Mouse (Mus musculus): ENCODE measurements around the gene Lrba.

Lrba gene

GRCm38 (mm10) chr3:86754595-86755557 is 530.4 kb downstream of the Lrba start:
- no peak for DNase-seq (ENCODE audit: extremely low read depth, low read depth, low spot score)

GRCm38 (mm10) chr3:86756548-86756947 is 532.1 kb downstream of the Lrba start:
- DNase-seq (ENCODE audit: extremely low read depth, low read depth, low spot score) = no peak

GRCm38 (mm10) chr3:86758727-86759126 is 534.2 kb downstream of the Lrba start:
- no peak for DNase-seq (ENCODE audit: extremely low read depth, low read depth, low spot score)

- DNase-seq (ENCODE audit: extremely low read depth, low read depth, low spot score) = no peak
Observed at GRCm38 (mm10) chr3:86759383-86759782, 534.9 kb downstream of the Lrba start.

- DNase-seq (ENCODE audit: extremely low read depth, low read depth, low spot score) = no peak
Observed at GRCm38 (mm10) chr3:86759834-86760233, 535.4 kb downstream of the Lrba start.

GRCm38 (mm10) chr3:86760474-86760873 is 536.0 kb downstream of the Lrba start:
- DNase-seq (ENCODE audit: extremely low read depth, low read depth, low spot score) = no peak

- DNase-seq (ENCODE audit: extremely low read depth, low read depth, low spot score) = no peak
Observed at GRCm38 (mm10) chr3:86761095-86762035, 536.9 kb downstream of the Lrba start.

- no peak for DNase-seq (ENCODE audit: extremely low read depth, low read depth, low spot score)
Observed at GRCm38 (mm10) chr3:86762036-86762415, 537.5 kb downstream of the Lrba start.

GRCm38 (mm10) chr3:86762456-86762855 is 538.0 kb downstream of the Lrba start:
- no peak for DNase-seq (ENCODE audit: extremely low read depth, low read depth, low spot score)

GRCm38 (mm10) chr3:86768553-86768952 is 544.1 kb downstream of the Lrba start:
- no peak for DNase-seq (ENCODE audit: extremely low read depth, low read depth, low spot score)

GRCm38 (mm10) chr3:86768969-86769368 is 544.5 kb downstream of the Lrba start:
- no peak for DNase-seq (ENCODE audit: extremely low read depth, low read depth, low spot score)

GRCm38 (mm10) chr3:86774566-86775443 is 550.3 kb downstream of the Lrba start:
- no peak for DNase-seq (ENCODE audit: extremely low read depth, low read depth, low spot score)

GRCm38 (mm10) chr3:86775444-86775828 is 551.0 kb downstream of the Lrba start:
- DNase-seq (ENCODE audit: extremely low read depth, low read depth, low spot score) = no peak

- no peak for DNase-seq (ENCODE audit: extremely low read depth, low read depth, low spot score)
Observed at GRCm38 (mm10) chr3:86779704-86780103, 555.2 kb downstream of the Lrba start.

- no peak for DNase-seq (ENCODE audit: extremely low read depth, low read depth, low spot score)
Observed at GRCm38 (mm10) chr3:86784051-86784450, 559.6 kb downstream of the Lrba start.

- no peak for DNase-seq (ENCODE audit: extremely low read depth, low read depth, low spot score)
Observed at GRCm38 (mm10) chr3:86784930-86785329, 560.5 kb downstream of the Lrba start.

- DNase-seq (ENCODE audit: extremely low read depth, low read depth, low spot score) = no peak
Observed at GRCm38 (mm10) chr3:86786280-86786679, 561.8 kb downstream of the Lrba start.

GRCm38 (mm10) chr3:86786845-86787351 is 562.4 kb downstream of the Lrba start:
- no peak for DNase-seq (ENCODE audit: extremely low read depth, low read depth, low spot score)

- DNase-seq (ENCODE audit: extremely low read depth, low read depth, low spot score) = no peak
Observed at GRCm38 (mm10) chr3:86787423-86788123, 563.1 kb downstream of the Lrba start.

- no peak for DNase-seq (ENCODE audit: extremely low read depth, low read depth, low spot score)
Observed at GRCm38 (mm10) chr3:86788711-86789110, 564.2 kb downstream of the Lrba start.

All from fat pad, adult 2 months (tissue).